Mouse (Mus musculus) MEL (cell line): ENCODE results near the gene Ubr7. TPM values are rescaled to one million over a fixed set of nuclear protein-coding genes. Genes with fewer than 3 reads are reported as not detected.

Experiments used
- DNase-seq: peaks from one replicate; pipeline ENCODE4 v3.0.0; 2011; ENCODE audit warnings: low read depth, low spot score
- H3K27ac ChIP-seq: 2 replicates; pipeline ENCODE4 v1.5.1; 2012; ENCODE audit warnings: low read depth, mild to moderate bottlenecking, control low read depth, low read length, moderate library complexity; ENCODE audit not compliant: control insufficient read depth
- H3K27me3 ChIP-seq, 2 experiments: fragments of 150-350 bp in 1 of 2; sonication (generic) in 1 of 2; 2 replicates each; pipeline ENCODE4 v1.6.1; 2012; ENCODE audit warnings: low read length in 2 of 2, mild to moderate bottlenecking in 2 of 2, improper control_type of control experiment in 1 of 2, moderate library complexity in 1 of 2; ENCODE audit not compliant: insufficient read depth in 2 of 2, control insufficient read depth in 1 of 2
- H3K36me3 ChIP-seq, 2 experiments: 2 replicates each; pipeline ENCODE4 v1.6.1; 2012 to 2014; ENCODE audit warnings: low read length in 2 of 2, improper control_type of control experiment in 1 of 2, inconsistent platforms in 1 of 2, mild to moderate bottlenecking in 1 of 2; ENCODE audit not compliant: insufficient read depth in 2 of 2, control insufficient read depth in 1 of 2
- H3K4me1 ChIP-seq, 2 experiments: fragments of 150-350 bp in 1 of 2; sonication (generic) in 1 of 2; 2 replicates each; pipeline ENCODE4 v1.6.1; 2012; ENCODE audit warnings: low read length in 2 of 2, improper control_type of control experiment in 1 of 2, mild to moderate bottlenecking in 1 of 2; ENCODE audit not compliant: insufficient read depth in 2 of 2, control insufficient read depth in 1 of 2
- H3K4me3 ChIP-seq, 2 experiments: fragments of 150-350 bp in 1 of 2; sonication (generic) in 1 of 2; 2 replicates each; pipeline ENCODE4 v1.5.1; 2012; ENCODE audit warnings: low read depth in 2 of 2, low read length in 2 of 2, mild to moderate bottlenecking in 2 of 2, moderate library complexity in 2 of 2, control low read depth in 1 of 2, improper control_type of control experiment in 1 of 2; ENCODE audit not compliant: control insufficient read depth in 1 of 2, insufficient read depth in 1 of 2
- H3K79me2 ChIP-seq: 2 replicates; pipeline ENCODE4 v1.6.1; 2012; ENCODE audit warnings: mild to moderate bottlenecking, low read length, moderate library complexity; ENCODE audit not compliant: control insufficient read depth, poor library complexity, insufficient read depth
- H3K9ac ChIP-seq: 2 replicates; pipeline ENCODE4 v1.6.1; 2012; ENCODE audit warnings: low read depth, mild to moderate bottlenecking, control low read depth, low read length, moderate library complexity; ENCODE audit not compliant: control insufficient read depth, poor library complexity, severe bottlenecking
- H3K9me3 ChIP-seq: fragments of 150-350 bp; sonication (generic); replicated peaks from 2 replicates; pipeline ENCODE4 v1.6.1; 2012; ENCODE audit warnings: mild to moderate bottlenecking, low read length, improper control_type of control experiment, moderate library complexity; ENCODE audit not compliant: insufficient read depth
- CHD1 ChIP-seq: IDR thresholded peaks from 2 replicates; pipeline ENCODE4 v1.6.1; 2012; ENCODE audit warnings: low read depth, mild to moderate bottlenecking, inconsistent platforms, low read length, improper control_type of control experiment
- CHD2 ChIP-seq: IDR thresholded peaks from 2 replicates; pipeline ENCODE4 v1.6.1; 2011; ENCODE audit warnings: low read length, improper control_type of control experiment
- EP300 ChIP-seq, 2 experiments: IDR thresholded peaks; 2 replicates each; pipeline ENCODE4 v1.6.1; 2011; ENCODE audit warnings: improper control_type of control experiment in 2 of 2, low read length in 2 of 2, low read depth in 1 of 2, mild to moderate bottlenecking in 1 of 2
- ETS1 ChIP-seq: IDR thresholded peaks from 2 replicates; pipeline ENCODE4 v1.6.1; 2012; ENCODE audit warnings: low read depth, mild to moderate bottlenecking, inconsistent platforms, low read length, improper control_type of control experiment, moderate library complexity
- GATA1 ChIP-seq: IDR thresholded peaks from 2 replicates; pipeline ENCODE4 v1.6.1; 2011; ENCODE audit warnings: low read depth, low read length, improper control_type of control experiment
- HCFC1 ChIP-seq: IDR thresholded peaks from 2 replicates; pipeline ENCODE4 v1.6.1; 2012; ENCODE audit warnings: low read depth, mild to moderate bottlenecking, inconsistent platforms, low read length, improper control_type of control experiment, moderate library complexity
- JUND ChIP-seq: IDR thresholded peaks from 2 replicates; pipeline ENCODE4 v1.6.1; 2011; ENCODE audit warnings: low read depth, mild to moderate bottlenecking, improper control_type of control experiment, low read length
- KAT2A ChIP-seq: conservative IDR thresholded peaks from 2 replicates; pipeline ENCODE4 v1.6.1; 2012; ENCODE audit warnings: low read depth, low read length, improper control_type of control experiment, inconsistent platforms
- MAFK ChIP-seq: IDR thresholded peaks from 2 replicates; pipeline ENCODE4 v1.6.1; 2011; ENCODE audit warnings: low read depth, mild to moderate bottlenecking, low read length, improper control_type of control experiment, borderline replicate concordance
- MAX ChIP-seq: IDR thresholded peaks from 2 replicates; pipeline ENCODE4 v1.6.1; 2011; ENCODE audit warnings: low read length, improper control_type of control experiment
- MAZ ChIP-seq: IDR thresholded peaks from 2 replicates; pipeline ENCODE4 v1.6.1; 2012; ENCODE audit warnings: low read depth, mild to moderate bottlenecking, inconsistent platforms, low read length, improper control_type of control experiment
- MEF2A ChIP-seq: IDR thresholded peaks from 2 replicates; pipeline ENCODE4 v1.6.1; 2014; ENCODE audit warnings: low read depth, mild to moderate bottlenecking, inconsistent platforms, low read length, improper control_type of control experiment; ENCODE audit not compliant: poor library complexity, insufficient replicate concordance, severe bottlenecking; ENCODE audit errors: extremely low read depth
- MXI1 ChIP-seq: IDR thresholded peaks from 2 replicates; pipeline ENCODE4 v1.6.1; 2011; ENCODE audit warnings: mild to moderate bottlenecking, low read depth, low read length, improper control_type of control experiment
- NELFE ChIP-seq: IDR thresholded peaks from 2 replicates; pipeline ENCODE4 v1.6.1; 2011; ENCODE audit warnings: low read depth, low read length, improper control_type of control experiment
- NRF1 ChIP-seq: IDR thresholded peaks from 2 replicates; pipeline ENCODE4 v1.6.1; 2014; ENCODE audit warnings: low read depth, mild to moderate bottlenecking, inconsistent platforms, low read length, improper control_type of control experiment, moderate library complexity; ENCODE audit not compliant: poor library complexity, insufficient read depth, severe bottlenecking
- POLR2A ChIP-seq, 2 experiments: IDR thresholded peaks; 2 replicates each; pipeline ENCODE4 v1.6.1; 2011 to 2012; ENCODE audit warnings: low read length in 2 of 2, mild to moderate bottlenecking in 2 of 2, control low read depth in 1 of 2, improper control_type of control experiment in 1 of 2, low read depth in 1 of 2, moderate library complexity in 1 of 2; ENCODE audit not compliant: control insufficient read depth in 1 of 2, insufficient read depth in 1 of 2, poor library complexity in 1 of 2
- POLR2AphosphoS2 ChIP-seq: IDR thresholded peaks from 2 replicates; pipeline ENCODE4 v1.6.1; 2011; ENCODE audit warnings: low read length, improper control_type of control experiment
- POLR2AphosphoS5 ChIP-seq: IDR thresholded peaks from 2 replicates; pipeline ENCODE4 v1.6.1; 2012; ENCODE audit warnings: low read depth, borderline replicate concordance, mild to moderate bottlenecking, inconsistent platforms, low read length, moderate library complexity, mixed read lengths
- RAD21 ChIP-seq: IDR thresholded peaks from 2 replicates; pipeline ENCODE4 v1.6.1; 2011; ENCODE audit warnings: mild to moderate bottlenecking, low read depth, low read length, improper control_type of control experiment
- RCOR1 ChIP-seq: IDR thresholded peaks from 2 replicates; pipeline ENCODE4 v1.6.1; 2012; ENCODE audit warnings: low read depth, mild to moderate bottlenecking, inconsistent platforms, low read length, improper control_type of control experiment
- SIN3A ChIP-seq: IDR thresholded peaks from 2 replicates; pipeline ENCODE4 v1.6.1; 2012; ENCODE audit warnings: low read length, improper control_type of control experiment, inconsistent platforms
- SMC3 ChIP-seq: IDR thresholded peaks from 2 replicates; pipeline ENCODE4 v1.6.1; 2011; ENCODE audit warnings: low read depth, low read length, improper control_type of control experiment
- TAL1 ChIP-seq: IDR thresholded peaks from 2 replicates; pipeline ENCODE4 v1.6.1; 2012; ENCODE audit warnings: mild to moderate bottlenecking, inconsistent platforms, low read length, moderate library complexity, mixed read lengths
- TBP ChIP-seq: IDR thresholded peaks from 2 replicates; pipeline ENCODE4 v1.8.0; 2011; ENCODE audit warnings: low read depth, low read length, improper control_type of control experiment
- TCF12 ChIP-seq: IDR thresholded peaks from 2 replicates; pipeline ENCODE4 v1.6.1; 2014; ENCODE audit warnings: low read depth, mild to moderate bottlenecking, inconsistent platforms, low read length, improper control_type of control experiment, moderate library complexity
- USF1 ChIP-seq: IDR thresholded peaks from 2 replicates; pipeline ENCODE4 v1.6.1; 2014; ENCODE audit warnings: low read depth, mild to moderate bottlenecking, inconsistent platforms, low read length, improper control_type of control experiment, moderate library complexity
- USF2 ChIP-seq, 2 experiments: IDR thresholded peaks; 2 replicates each; pipeline ENCODE4 v1.6.1; 2011 to 2012; ENCODE audit warnings: improper control_type of control experiment in 2 of 2, low read length in 2 of 2, borderline replicate concordance in 1 of 2, inconsistent platforms in 1 of 2, low read depth in 1 of 2, mild to moderate bottlenecking in 1 of 2; ENCODE audit not compliant: insufficient read depth in 1 of 2
- ZC3H11A ChIP-seq: IDR thresholded peaks from 2 replicates; pipeline ENCODE4 v1.6.1; 2012; ENCODE audit warnings: low read depth, mild to moderate bottlenecking, inconsistent platforms, low read length, improper control_type of control experiment
- ZKSCAN1 ChIP-seq: IDR thresholded peaks from 2 replicates; pipeline ENCODE4 v1.6.1; 2012; ENCODE audit warnings: low read depth, mild to moderate bottlenecking, inconsistent platforms, low read length, improper control_type of control experiment, moderate library complexity
- ZMIZ1 ChIP-seq: IDR thresholded peaks from 2 replicates; pipeline ENCODE4 v1.6.1; 2012; ENCODE audit warnings: low read depth, mild to moderate bottlenecking, inconsistent platforms, low read length, improper control_type of control experiment, moderate library complexity
- polyA plus RNA-seq, 2 experiments: library from polyadenylated mRNA; stranded (reverse) in 1 of 2; unstranded in 1 of 2; fragments of >175 nt in 1 of 2; fragments of >200 nt in 1 of 2; gene quantifications; 2 replicates each; pipeline versions ENCODE4 v1.2.1 to v1.2.4; 2012; ENCODE audit warnings: low replicate concordance in 2 of 2, low read depth in 1 of 2; ENCODE audit not compliant: insufficient read length in 2 of 2, insufficient read depth in 1 of 2, missing spikeins in 1 of 2
- total RNA-seq: library from RNA; depleted of rRNA; stranded (reverse); fragments of 300-350 nt; gene quantifications from 2 replicates; pipeline ENCODE4 v1.2.3, GENCODE M21; 2012

The Ubr7 gene
- total and polyA plus RNA-seq, 3 experiments, result 62.3 to 68.1 TPM; not detected in 1

DNA sequence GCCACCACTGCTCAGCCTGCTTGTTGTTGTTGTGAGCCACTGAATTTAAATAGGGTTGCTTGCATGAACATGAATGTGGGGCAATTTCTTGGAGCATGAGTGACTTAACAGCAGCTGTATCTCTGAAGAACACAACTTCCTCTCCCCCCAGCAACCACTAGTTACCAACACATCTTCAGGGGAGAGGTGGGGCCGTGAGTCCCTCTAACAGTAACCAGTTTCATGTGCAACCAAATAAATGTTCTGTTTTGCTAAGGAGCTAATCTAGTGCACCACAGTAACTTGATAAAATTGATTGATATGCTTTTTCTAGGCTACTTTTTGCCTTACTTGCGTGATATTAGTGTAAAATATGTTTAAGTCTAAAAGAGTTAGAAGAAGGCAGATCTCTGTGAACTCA lies 41.8 kb downstream of the Ubr7 start:
- Histone ChIP-seq H3K9ac (no peak overlapping the region), H3K79me2 (no peaks in the 10 kb centered on the region), H3K36me3 (peaks cover 10 to 15% of the 10 kb centered on the region in 2 experiments), H3K4me1 (peaks cover 2 to 8% of the 10 kb centered on the region in 2 experiments)
- DNase-seq, result peak; percentile 87
- TF ChIP-seq POLR2AphosphoS5 (no peak), POLR2A (IDR thresholded peaks at IDR 0.05; ENCODE audit: control insufficient read depth in 1 of 2, insufficient read depth in 1 of 2, low read depth in 1 of 2, low read length in 2 of 2, poor library complexity in 1 of 2) (no peak), ETS1 (no peak), EP300 (IDR thresholded peaks at IDR 0.05; ENCODE audit: low read depth in 1 of 2, low read length in 2 of 2) (peak; percentile 62 to 67), MAX (no peak), ZKSCAN1 (no peak), MXI1 (0 out of 2 replicates have a peak, but pooled peaks have one; percentile 12), HCFC1 (no peak), USF2 (IDR thresholded peaks at IDR 0.05; ENCODE audit: borderline replicate concordance in 1 of 2, insufficient read depth in 1 of 2, low read depth in 1 of 2, low read length in 2 of 2) (no peak), NRF1 (no peak), TBP (no peak), CHD2 (no peak), GATA1 (peak; percentile 64), MAFK (no peak), RCOR1 (no peak), TAL1 (peak; percentile 43; the same call in 1 of the 2 replicates), POLR2AphosphoS2 (no peak), TCF12 (peak; percentile 65), RAD21 (no peak), NELFE (no peak), SIN3A (no peak), ZC3H11A (no peak)
- TF ChIP-seq, all 39 proteins: peak for 5
- H3K27me3 ChIP-seq, result no peaks in the 10 kb centered on the region
- H3K9me3 ChIP-seq, result no peaks in the 10 kb centered on the region
- peak overlapping the region; percentile 33; the same call in 1 of the 2 replicates for H3K27ac ChIP-seq
- no peak overlapping the region for H3K4me3 ChIP-seq

DNA sequence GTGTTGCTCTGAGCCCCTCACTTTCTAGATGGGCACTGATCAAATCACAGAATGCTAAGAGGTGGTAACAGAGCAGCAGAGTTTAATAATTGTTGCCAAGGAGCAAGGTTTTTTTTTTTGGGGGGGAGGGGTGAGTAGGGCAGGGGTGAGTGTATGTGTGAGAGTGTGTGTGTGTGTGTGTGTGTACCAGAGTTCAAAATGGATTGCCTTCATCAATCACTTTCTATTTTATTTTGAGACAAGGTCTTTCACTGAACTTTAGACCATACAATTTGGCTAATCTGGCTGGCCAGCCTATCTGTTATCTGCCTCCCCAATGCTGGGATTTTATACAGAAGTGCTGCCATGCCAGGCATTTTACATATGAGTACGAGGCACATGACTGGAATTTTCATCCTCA lies 57.1 kb downstream of the Ubr7 start:
- Histone ChIP-seq H3K4me3 (no peak overlapping the region), H3K36me3 (peaks cover 2 to 19% of the 10 kb centered on the region in 2 experiments; a peak in 3 of 4 replicates), H3K9me3 (no peaks in the 10 kb centered on the region), H3K27ac (no peak overlapping the region), H3K9ac (no peak overlapping the region), H3K79me2 (no peaks in the 10 kb centered on the region), H3K4me1 (peaks cover 0 to 4% of the 10 kb centered on the region in 2 experiments; a peak in 2 of 4 replicates), H3K27me3 (no peaks in the 10 kb centered on the region)
- TF ChIP-seq EP300 (IDR thresholded peaks at IDR 0.05; ENCODE audit: low read depth in 1 of 2, low read length in 2 of 2) (no peak), POLR2AphosphoS5 (no peak), ZMIZ1 (no peak), USF2 (IDR thresholded peaks at IDR 0.05; ENCODE audit: borderline replicate concordance in 1 of 2, insufficient read depth in 1 of 2, low read depth in 1 of 2, low read length in 2 of 2) (no peak), MEF2A (no peak), GATA1 (no peak), POLR2A (IDR thresholded peaks at IDR 0.05; ENCODE audit: control insufficient read depth in 1 of 2, insufficient read depth in 1 of 2, low read depth in 1 of 2, low read length in 2 of 2, poor library complexity in 1 of 2) (no peak), MAX (no peak), USF1 (no peak), KAT2A (no peak), MAFK (no peak), MAZ (no peak), JUND (no peak), CHD1 (no peak), SMC3 (no peak), TCF12 (no peak)
- DNase-seq, result no peak
